Mouse (Mus musculus): Measurements from ENCODE around the gene Ttl.

GRCm38 (mm10) chr2:129055741-129056140 is 10.0 kb upstream of the Ttl start:
- no peak for TF ChIP-seq CTCF (IDR thresholded peaks at IDR 0.05; ENCODE audit: low read depth)
- no peak for TF ChIP-seq EP300 (IDR thresholded peaks at IDR 0.05; ENCODE audit: low read depth)

Measured in heart, postnatal 0 days (tissue).